Mouse (Mus musculus) cerebellum, postnatal 10 days (tissue): ENCODE results near the gene Clic6.

Source experiments
- DNase-seq, 2 experiments: peaks; one replicate each; pipeline ENCODE4 v3.0.0; 2021; ENCODE audit warnings: mixed read lengths in 2 of 2

Clic6 gene

GRCm38 (mm10) chr16:92485436-92485835, at the start of gene Clic6:
Gene Clic6, plus strand, starts transcription at chr16:92485736.
- no peak for DNase-seq

GRCm38 (mm10) chr16:92439775-92440174, 45.8 kb upstream of the Clic6 start:
- DNase-seq: no peak

- no peak for DNase-seq
These were observed 45.3 kb upstream of the Clic6 start for GRCm38 (mm10) chr16:92440229-92440628.

GRCm38 (mm10) chr16:92441203-92441602, 44.3 kb upstream of the Clic6 start:
- no peak for DNase-seq

GRCm38 (mm10) chr16:92442150-92442549, 43.4 kb upstream of the Clic6 start:
- DNase-seq: no peak

- DNase-seq: no peak
These were observed 42.6 kb upstream of the Clic6 start for GRCm38 (mm10) chr16:92442946-92443345.

- no peak for DNase-seq
These were observed 41.9 kb upstream of the Clic6 start for GRCm38 (mm10) chr16:92443644-92444113.

- peak; percentile 46 to 55 for DNase-seq
These were observed 40.2 kb upstream of the Clic6 start for GRCm38 (mm10) chr16:92445377-92445776.

- DNase-seq: no peak
These were observed 36.5 kb upstream of the Clic6 start for GRCm38 (mm10) chr16:92449080-92449479.

- peak in 1 of 2 experiments; percentile 70 for DNase-seq
These were observed 35.2 kb upstream of the Clic6 start for GRCm38 (mm10) chr16:92450331-92450730.

- DNase-seq: no peak
These were observed 33.9 kb upstream of the Clic6 start for GRCm38 (mm10) chr16:92451516-92452072.

GRCm38 (mm10) chr16:92452609-92453008, 32.9 kb upstream of the Clic6 start:
- DNase-seq: peak; percentile 37 to 39

GRCm38 (mm10) chr16:92454002-92454401, 31.5 kb upstream of the Clic6 start:
- DNase-seq: no peak

- DNase-seq: no peak
These were observed 31.0 kb upstream of the Clic6 start for GRCm38 (mm10) chr16:92454495-92454894.

- peak; percentile 48 to 61 for DNase-seq
These were observed 30.0 kb upstream of the Clic6 start for GRCm38 (mm10) chr16:92455488-92455887.

GRCm38 (mm10) chr16:92455969-92456368, 29.6 kb upstream of the Clic6 start:
- DNase-seq: no peak

GRCm38 (mm10) chr16:92457594-92457993, 27.9 kb upstream of the Clic6 start:
- DNase-seq: peak; percentile 86 to 89

- DNase-seq: no peak
These were observed 24.1 kb upstream of the Clic6 start for GRCm38 (mm10) chr16:92461412-92461811.

- DNase-seq: no peak
These were observed 21.1 kb upstream of the Clic6 start for GRCm38 (mm10) chr16:92464390-92464972.

- no peak for DNase-seq
These were observed 20.3 kb upstream of the Clic6 start for GRCm38 (mm10) chr16:92465226-92465625.

GRCm38 (mm10) chr16:92465642-92466526, 19.7 kb upstream of the Clic6 start:
- peak; percentile 98 for DNase-seq

GRCm38 (mm10) chr16:92467041-92467440, 18.5 kb upstream of the Clic6 start:
- DNase-seq: no peak

- DNase-seq: no peak
These were observed 17.1 kb upstream of the Clic6 start for GRCm38 (mm10) chr16:92468459-92468858.

- no peak for DNase-seq
These were observed 14.8 kb upstream of the Clic6 start, which contains the start of gene Rcan1 for GRCm38 (mm10) chr16:92470706-92471105. Gene Rcan1, minus strand, starts transcription at chr16:92470867.
